Mouse (Mus musculus) ES-Bruce4 (cell line): Measurements from ENCODE around the gene Rimkla. TPM values are rescaled to one million over a fixed set of nuclear protein-coding genes. Genes with fewer than 3 reads are reported as not detected.

Source experiments
- H3K27ac ChIP-seq: 2 replicates; pipeline ENCODE4 v1.5.1; 2012; ENCODE audit warnings: low read length, inconsistent platforms; ENCODE audit not compliant: insufficient read depth
- H3K27me3 ChIP-seq: 2 replicates; pipeline ENCODE4 v1.6.1; 2012; ENCODE audit warnings: mild to moderate bottlenecking, low read length, inconsistent platforms; ENCODE audit not compliant: control insufficient read depth, poor library complexity, insufficient read depth, severe bottlenecking
- H3K36me3 ChIP-seq: 2 replicates; pipeline ENCODE4 v1.6.1; 2012; ENCODE audit warnings: inconsistent platforms, mild to moderate bottlenecking, low read length, moderate library complexity; ENCODE audit not compliant: control insufficient read depth, poor library complexity, insufficient read depth, severe bottlenecking
- H3K4me1 ChIP-seq: one replicate; pipeline ENCODE4 v1.8.1; 2011; ENCODE audit warnings: low read length; ENCODE audit not compliant: control insufficient read depth, insufficient read depth
- H3K4me3 ChIP-seq: 2 replicates; pipeline ENCODE4 v1.5.1; 2011; ENCODE audit warnings: low read depth, mild to moderate bottlenecking, low read length
- H3K9ac ChIP-seq: 2 replicates; pipeline ENCODE4 v1.6.1; 2012; ENCODE audit warnings: low read depth, mild to moderate bottlenecking, inconsistent platforms; ENCODE audit not compliant: poor library complexity, severe bottlenecking
- H3K9me3 ChIP-seq: replicated peaks from 2 replicates; pipeline ENCODE4 v1.6.1; 2012; ENCODE audit warnings: mild to moderate bottlenecking, low read length, inconsistent platforms; ENCODE audit not compliant: control insufficient read depth, poor library complexity, insufficient read depth, severe bottlenecking
- CTCF ChIP-seq: IDR thresholded peaks from one replicate; pipeline ENCODE4 v1.8.1; 2011; ENCODE audit warnings: low read depth, low read length
- EP300 ChIP-seq: IDR thresholded peaks from 2 replicates; pipeline ENCODE4 v1.6.1; 2011; ENCODE audit warnings: low read depth, low read length; ENCODE audit not compliant: insufficient read depth
- POLR2A ChIP-seq: IDR thresholded peaks from one replicate; pipeline ENCODE4 v1.8.1; 2011; ENCODE audit warnings: low read length; ENCODE audit not compliant: insufficient read depth
- polyA plus RNA-seq: library from polyadenylated mRNA; stranded (reverse); fragments of >200 nt; gene quantifications from 2 replicates; pipeline ENCODE4 v1.2.4, GENCODE M21; 2011; ENCODE audit warnings: low read depth; ENCODE audit not compliant: missing spikeins, insufficient read depth, insufficient read length

Gene Rimkla
- polyA plus RNA-seq, 1 experiment, result 5.5 TPM

- Histone ChIP-seq H3K9ac (no peak overlapping the region), H3K36me3 (no peaks in the 10 kb centered on the region), H3K27ac (no peak overlapping the region), H3K9me3 (no peaks in the 10 kb centered on the region; the same call in 1 of the 2 replicates), H3K4me3 (no peak overlapping the region), H3K27me3 (no peaks in the 10 kb centered on the region), H3K4me1 (no peaks in the 10 kb centered on the region)
- TF ChIP-seq CTCF, result no peak
- no peak for TF ChIP-seq EP300
- no peak for TF ChIP-seq POLR2A
Measured at GRCm38 (mm10) chr4:119512731-119513141, 20.3 kb upstream of the Rimkla start.

- Histone ChIP-seq H3K9ac (no peak overlapping the region), H3K27ac (no peak overlapping the region), H3K9me3 (no peaks in the 10 kb centered on the region; the same call in 1 of the 2 replicates), H3K36me3 (no peaks in the 10 kb centered on the region), H3K27me3 (no peaks in the 10 kb centered on the region), H3K4me3 (no peak overlapping the region), H3K4me1 (no peaks in the 10 kb centered on the region)
- TF ChIP-seq EP300 (no peak), POLR2A (no peak), CTCF (no peak)
Measured at GRCm38 (mm10) chr4:119511591-119511990, 19.2 kb upstream of the Rimkla start.

DNA sequence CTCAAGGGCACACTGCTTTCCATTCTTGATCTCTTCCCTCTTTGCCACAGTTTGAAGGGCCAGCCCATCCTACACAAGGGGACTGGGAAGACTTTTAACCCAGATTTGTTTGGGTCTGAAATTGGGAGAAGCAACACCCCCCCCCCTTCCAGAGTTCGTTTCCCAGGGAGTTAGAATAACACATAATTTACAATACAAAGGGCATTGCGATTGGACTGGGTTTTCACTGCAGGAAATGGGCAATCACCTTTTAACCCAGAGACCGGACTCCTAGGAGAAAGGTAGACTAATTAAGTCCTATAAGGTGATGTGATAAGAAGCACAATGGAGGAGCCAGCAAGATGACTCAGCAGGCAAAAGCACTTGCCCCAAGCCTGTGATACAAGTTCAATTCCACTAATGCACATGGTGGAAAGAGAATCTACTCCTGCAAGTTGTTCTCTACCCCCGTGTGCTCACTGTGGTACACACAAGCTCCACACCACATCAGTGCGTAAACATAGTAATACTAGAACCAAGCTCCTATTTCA lies 6.0 kb upstream of the Rimkla start:
- peaks cover 3% of the 10 kb centered on the region for H3K4me1 ChIP-seq
- no peak overlapping the region for H3K9ac ChIP-seq
- no peaks in the 10 kb centered on the region for H3K9me3 ChIP-seq
- no peak overlapping the region for H3K27ac ChIP-seq
- H3K4me3 ChIP-seq, result no peak overlapping the region
- H3K36me3 ChIP-seq, result no peaks in the 10 kb centered on the region
- TF ChIP-seq CTCF, result no peak
- no peak for TF ChIP-seq EP300
- TF ChIP-seq POLR2A, result no peak
- H3K27me3 ChIP-seq, result peaks cover 3% of the 10 kb centered on the region; the same call in 1 of the 2 replicates

GRCm38 (mm10) chr4:119492933-119493327 lies 502 bp upstream of the Rimkla start:
- TF ChIP-seq EP300 (no peak), CTCF (no peak), POLR2A (no peak)
- Histone ChIP-seq H3K9ac (peak overlapping the region; percentile 56), H3K36me3 (no peaks in the 10 kb centered on the region), H3K4me3 (peak overlapping the region; percentile 59), H3K27ac (no peak overlapping the region), H3K27me3 (peaks cover 5% of the 10 kb centered on the region), H3K4me1 (peaks cover 3% of the 10 kb centered on the region), H3K9me3 (no peaks in the 10 kb centered on the region; the same call in 1 of the 2 replicates)

DNA sequence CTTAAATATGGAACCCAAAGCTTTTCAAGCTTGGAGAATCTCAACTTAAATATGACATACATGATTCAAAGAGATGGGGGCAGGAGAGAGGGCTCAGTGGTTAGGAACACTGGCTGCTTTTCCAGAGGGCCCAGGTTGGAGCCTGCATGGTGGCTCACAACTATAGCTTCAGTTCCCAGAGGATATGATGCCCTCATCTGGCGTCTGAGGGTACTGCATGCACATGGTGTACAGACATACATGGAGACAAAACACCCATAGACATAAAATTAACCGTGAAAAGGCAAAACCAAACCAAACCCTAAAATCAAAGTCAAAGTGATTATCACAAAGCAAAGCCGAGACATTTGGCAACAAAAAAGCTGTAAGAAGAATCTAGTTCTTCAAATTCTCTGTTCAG lies 1.6 kb downstream of the Rimkla start:
- TF ChIP-seq CTCF (peak; percentile 38), POLR2A (no peak)
- Histone ChIP-seq H3K36me3 (no peaks in the 10 kb centered on the region), H3K27me3 (peaks cover 5% of the 10 kb centered on the region), H3K4me1 (no peaks in the 10 kb centered on the region), H3K9me3 (no peaks in the 10 kb centered on the region; the same call in 1 of the 2 replicates), H3K4me3 (no peak overlapping the region), H3K27ac (no peak overlapping the region), H3K9ac (no peak overlapping the region)

GRCm38 (mm10) chr4:119489666-119490065 lies 2.8 kb downstream of the Rimkla start:
- H3K27me3 ChIP-seq, result peaks cover 5% of the 10 kb centered on the region
- H3K27ac ChIP-seq, result no peak overlapping the region
- no peaks in the 10 kb centered on the region for H3K36me3 ChIP-seq
- H3K9me3 ChIP-seq, result no peaks in the 10 kb centered on the region; the same call in 1 of the 2 replicates
- no peaks in the 10 kb centered on the region for H3K4me1 ChIP-seq
- H3K9ac ChIP-seq, result no peak overlapping the region
- no peak for TF ChIP-seq EP300
- TF ChIP-seq POLR2A, result no peak
- no peak for TF ChIP-seq CTCF
- no peak overlapping the region for H3K4me3 ChIP-seq
